Mouse (Mus musculus) hindbrain, postnatal 0 days (tissue): ENCODE data around the gene Sp9. TPM values are rescaled to one million over a fixed set of nuclear protein-coding genes. Genes with fewer than 3 reads are reported as not detected.
A peak's percentile ranks its signal among the peaks of the same experiment; 100 is the strongest.

Source experiments
- ATAC-seq: fragments of 200-750 bp; cut with Nextera tagmentation; 2 replicates; pipeline ENCODE4 v1.8.0; 2017; ENCODE audit warnings: mild to moderate bottlenecking, moderate TSS enrichment, moderate library complexity
- DNase-seq: peaks from one replicate; pipeline ENCODE4 v3.0.0-alpha.2; 2015; ENCODE audit warnings: low spot score
- H3K27ac ChIP-seq: fragments of 300-500 bp; sonication (generic); 2 replicates; pipeline ENCODE4 v1.5.1; 2014; ENCODE audit warnings: mild to moderate bottlenecking
- H3K27me3 ChIP-seq: fragments of 300-500 bp; sonication (generic); 2 replicates; pipeline ENCODE4 v1.6.1; 2014; ENCODE audit warnings: low read length, mixed read lengths; ENCODE audit not compliant: insufficient read depth
- H3K36me3 ChIP-seq: fragments of 300-500 bp; sonication (generic); 2 replicates; pipeline ENCODE4 v1.6.1; 2014; ENCODE audit warnings: low read length, mixed read lengths; ENCODE audit not compliant: insufficient read depth
- H3K4me1 ChIP-seq: fragments of 300-500 bp; sonication (generic); 2 replicates; pipeline ENCODE4 v1.6.1; 2014; ENCODE audit warnings: antibody characterized with exemption, low read length, mixed read lengths; ENCODE audit not compliant: insufficient read depth
- H3K4me2 ChIP-seq: fragments of 300-500 bp; sonication (generic); 2 replicates; pipeline ENCODE4 v1.6.1; 2014; ENCODE audit warnings: low read depth, mild to moderate bottlenecking, low read length, moderate library complexity, mixed read lengths
- H3K4me3 ChIP-seq: fragments of 300-500 bp; sonication (generic); 2 replicates; pipeline ENCODE4 v1.5.1; 2014; ENCODE audit warnings: low read length
- H3K9ac ChIP-seq: fragments of 300-500 bp; sonication (generic); replicated peaks from 2 replicates; pipeline ENCODE4 v1.6.1; 2014; ENCODE audit warnings: mild to moderate bottlenecking, low read length, moderate library complexity, mixed read lengths
- H3K9me3 ChIP-seq: fragments of 300-500 bp; sonication (generic); 2 replicates; pipeline ENCODE4 v1.6.1; 2016; ENCODE audit warnings: low read length, mixed read lengths
- CTCF ChIP-seq: IDR thresholded peaks from 2 replicates; pipeline ENCODE4 v1.5.1; 2016; ENCODE audit warnings: antibody characterized with exemption, control low read depth, low read depth
- WGBS: fragments of 180-500 bp; shearing (Covaris S2); extraction: QIAGEN DNeasy Blood & Tissue Kit; methylation state at CpG from one replicate; pipeline ENCODE4 v1.1.7; 2014; 5-methylcytosine and 5-hydroxymethylcytosine counted together
- polyA plus RNA-seq: library from polyadenylated mRNA; unstranded; fragments of >200 nt; fragmentation: Nextera tagmentation; extraction: Ambion mirVana; gene quantifications from 2 replicates; pipeline ENCODE4 v1.2.1, GENCODE M21; 2015
- total RNA-seq: library from RNA; depleted of rRNA; stranded (reverse); fragments of >200 nt; gene quantifications from 2 replicates; pipeline ENCODE4 v1.2.3, GENCODE M21; 2014

Gene Sp9
- total and polyA plus RNA-seq, 2 experiments from 2014 or later: 0.63 to 1.7 TPM

DNA sequence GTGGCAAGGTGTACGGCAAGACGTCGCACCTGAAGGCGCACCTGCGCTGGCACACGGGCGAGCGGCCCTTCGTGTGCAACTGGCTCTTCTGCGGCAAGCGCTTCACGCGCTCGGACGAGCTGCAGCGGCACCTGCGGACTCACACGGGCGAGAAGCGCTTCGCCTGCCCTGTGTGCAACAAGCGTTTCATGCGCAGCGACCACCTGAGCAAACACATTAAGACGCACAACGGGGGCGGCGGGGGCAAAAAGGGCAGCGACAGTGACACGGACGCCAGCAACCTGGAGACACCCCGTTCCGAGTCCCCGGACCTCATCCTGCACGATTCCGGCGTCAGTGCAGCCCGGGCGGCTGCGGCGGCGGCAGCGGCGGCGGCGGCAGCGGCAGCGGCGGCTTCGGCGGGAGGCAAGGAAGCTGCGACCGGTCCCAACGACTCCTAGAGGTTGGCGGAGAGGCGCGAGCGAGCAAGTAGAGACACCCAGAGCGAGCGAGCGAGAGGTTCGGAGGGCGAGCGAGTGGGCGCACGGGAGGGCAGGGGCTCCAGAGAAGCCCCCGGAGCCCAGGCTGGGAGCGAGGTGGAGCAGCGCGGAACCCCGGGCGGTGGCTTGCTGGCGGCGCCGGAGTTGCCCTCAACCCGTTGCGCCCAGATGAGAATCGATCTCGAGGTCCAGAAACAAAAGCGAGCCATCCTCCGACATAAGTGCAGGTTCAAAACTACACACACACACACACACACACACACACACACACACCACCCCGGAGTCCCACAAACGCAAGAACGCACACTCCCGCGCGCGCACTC lies 2.6 kb downstream of the Sp9 start:
- ATAC-seq (no peak), DNase-seq (peak; percentile 38)
- H3K4me1 ChIP-seq: 0 out of 2 replicates have a peak, but pooled peaks cover 4% of the 10 kb centered on the region
- no peaks in the 10 kb centered on the region for H3K9me3 ChIP-seq
- no peak for TF ChIP-seq CTCF
- no peaks in the 10 kb centered on the region for H3K36me3 ChIP-seq
- 3% methylated on average over 73 of the region's 88 CpGs for WGBS
- peak overlapping the region; percentile 36 for H3K4me3 ChIP-seq
- peaks cover 55% of the 10 kb centered on the region for H3K27me3 ChIP-seq
- H3K4me2 ChIP-seq: peak overlapping the region; percentile 48
- no peak overlapping the region for H3K27ac ChIP-seq
- H3K9ac ChIP-seq: no peak overlapping the region

GRCm38 (mm10) chr2:73275261-73276040 lies 3.7 kb downstream of the Sp9 start:
- H3K4me1 ChIP-seq: 0 out of 2 replicates have a peak, but pooled peaks cover 4% of the 10 kb centered on the region
- no peak overlapping the region for H3K4me2 ChIP-seq
- H3K9me3 ChIP-seq: no peaks in the 10 kb centered on the region
- ATAC-seq (no peak), DNase-seq (peak; percentile 12)
- no peak for TF ChIP-seq CTCF
- 11% methylated on average over 8 of the region's 8 CpGs for WGBS
- H3K9ac ChIP-seq: no peak overlapping the region
- H3K27me3 ChIP-seq: peaks cover 59% of the 10 kb centered on the region
- H3K4me3 ChIP-seq: no peak overlapping the region
- H3K27ac ChIP-seq: no peak overlapping the region
- no peaks in the 10 kb centered on the region for H3K36me3 ChIP-seq

GRCm38 (mm10) chr2:73276141-73276571 lies 4.4 kb downstream of the Sp9 start:
- Histone ChIP-seq H3K27ac (no peak overlapping the region), H3K4me2 (no peak overlapping the region), H3K4me1 (0 out of 2 replicates have a peak, but pooled peaks cover 4% of the 10 kb centered on the region), H3K36me3 (no peaks in the 10 kb centered on the region), H3K9ac (no peak overlapping the region), H3K4me3 (no peak overlapping the region), H3K27me3 (peaks cover 59% of the 10 kb centered on the region), H3K9me3 (no peaks in the 10 kb centered on the region)
- WGBS: 2% methylated on average over 6 of the region's 6 CpGs
- TF ChIP-seq CTCF: no peak
- DNase-seq: peak; percentile 12
- ATAC-seq: no peak

DNA sequence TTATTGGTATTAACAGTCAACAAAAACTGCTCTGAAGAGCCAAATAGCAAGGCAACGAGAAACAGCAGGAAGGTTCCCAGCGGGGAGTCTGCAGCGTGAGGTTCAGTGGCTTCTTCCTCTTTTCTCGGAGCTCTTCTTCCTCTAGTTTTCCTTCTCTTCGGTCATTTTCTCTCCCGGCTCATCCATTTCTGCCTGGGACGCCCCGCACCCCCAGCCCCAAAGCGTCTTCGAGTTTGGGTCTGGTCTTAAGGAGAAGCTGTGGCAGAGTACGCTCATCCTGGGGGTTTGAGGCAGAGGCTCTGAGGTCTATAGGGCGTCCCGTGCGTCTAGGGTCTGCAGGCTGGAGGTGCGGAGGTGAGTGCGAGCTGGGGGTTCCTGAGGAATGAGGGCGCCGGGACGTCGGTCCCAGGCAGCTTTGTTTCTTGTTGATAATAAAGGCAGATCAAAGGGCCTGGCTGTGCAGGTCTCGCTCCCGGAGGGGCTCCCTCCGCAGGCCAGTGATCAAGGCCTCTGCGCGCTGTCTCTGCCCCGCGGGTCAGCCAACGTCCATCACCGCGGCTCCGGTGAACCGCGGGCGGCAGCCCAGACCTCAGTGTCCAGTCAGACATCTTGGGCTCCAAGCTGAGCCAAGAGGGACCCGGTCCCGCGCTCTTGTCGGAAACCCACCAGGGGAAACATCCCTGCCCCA lies 5.4 kb downstream of the Sp9 start:
- no peak for TF ChIP-seq CTCF
- Histone ChIP-seq H3K9me3 (no peaks in the 10 kb centered on the region), H3K27me3 (peaks cover 57% of the 10 kb centered on the region), H3K4me3 (0 out of 2 replicates have a peak overlapping the region, but pooled peaks have one; percentile 7), H3K4me1 (0 out of 2 replicates have a peak, but pooled peaks cover 4% of the 10 kb centered on the region), H3K9ac (no peak overlapping the region), H3K27ac (no peak overlapping the region), H3K4me2 (peak overlapping the region; percentile 13; the same call in 1 of the 2 replicates), H3K36me3 (no peaks in the 10 kb centered on the region)
- WGBS: 3% methylated on average over 38 of the region's 38 CpGs
- ATAC-seq (no peak), DNase-seq (peak; percentile 16)

DNA sequence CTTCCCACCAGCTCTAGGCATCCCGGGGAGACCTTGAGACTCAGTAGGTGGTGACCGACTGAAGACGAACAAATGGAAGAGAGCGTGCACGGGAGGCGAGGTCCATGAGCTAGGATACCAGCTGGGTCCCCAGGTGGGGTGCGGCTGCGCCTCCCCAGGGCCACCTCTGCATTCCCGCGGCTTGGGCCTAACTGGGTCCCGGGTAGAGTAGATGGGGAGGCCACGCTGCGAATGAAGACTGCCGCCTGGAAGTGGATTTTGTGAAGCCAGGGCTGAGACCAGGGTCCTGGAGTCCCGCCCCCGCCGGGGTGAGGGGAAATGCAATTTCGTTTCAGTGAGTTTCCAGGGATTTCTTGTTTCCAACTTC lies 6.0 kb downstream of the Sp9 start:
- no peak overlapping the region for H3K9ac ChIP-seq
- no peak overlapping the region for H3K4me3 ChIP-seq
- peak overlapping the region; percentile 13; the same call in 1 of the 2 replicates for H3K4me2 ChIP-seq
- ATAC-seq: no peak
- WGBS: 5% methylated on average over 18 of the region's 18 CpGs
- no peaks in the 10 kb centered on the region for H3K9me3 ChIP-seq
- H3K27me3 ChIP-seq: peaks cover 57% of the 10 kb centered on the region
- 0 out of 2 replicates have a peak, but pooled peaks cover 4% of the 10 kb centered on the region for H3K4me1 ChIP-seq
- TF ChIP-seq CTCF: no peak
- no peak overlapping the region for H3K27ac ChIP-seq
- no peaks in the 10 kb centered on the region for H3K36me3 ChIP-seq
- DNase-seq: peak; percentile 5

DNA sequence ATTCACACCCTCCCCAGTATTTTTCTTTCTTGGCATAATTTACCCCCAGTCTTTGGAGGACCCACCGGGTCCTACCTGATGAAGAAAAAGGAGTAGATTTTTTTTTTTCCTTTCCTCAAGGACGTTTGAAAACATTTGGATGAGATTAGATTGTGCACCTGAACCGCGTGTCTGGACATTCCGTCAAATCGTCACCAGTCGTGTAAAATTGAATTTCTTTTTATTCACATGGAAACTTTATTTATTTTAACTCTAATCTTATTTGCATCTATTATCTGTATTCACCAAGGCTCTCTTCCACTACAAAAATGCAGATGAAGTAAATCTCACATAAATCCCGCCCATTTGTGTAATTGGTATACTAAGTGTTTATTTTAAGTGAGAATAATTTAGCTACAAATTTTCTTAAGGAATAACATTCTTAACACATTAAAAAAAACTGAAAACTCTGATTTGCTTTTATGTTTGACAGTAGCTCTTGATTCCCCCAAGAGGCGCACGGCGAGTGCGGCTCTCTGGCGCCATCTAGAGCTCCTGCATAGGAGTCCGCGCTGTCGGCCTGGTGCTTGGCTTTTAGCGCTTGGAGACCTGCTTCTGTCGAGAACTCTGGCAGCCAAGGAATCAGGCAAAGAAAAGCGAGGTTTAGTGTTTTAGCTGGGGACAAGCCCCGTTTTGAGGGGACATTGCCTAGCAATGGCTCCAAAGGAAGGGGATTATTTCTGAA lies 6.6 kb downstream of the Sp9 start:
- no peak overlapping the region for H3K27ac ChIP-seq
- ATAC-seq (peak; percentile 77; the same call in 1 of the 2 replicates), DNase-seq (peak; percentile 95)
- peak overlapping the region; percentile 25; the same call in 1 of the 2 replicates for H3K4me2 ChIP-seq
- H3K4me3 ChIP-seq: no peak overlapping the region
- H3K36me3 ChIP-seq: no peaks in the 10 kb centered on the region
- 0 out of 2 replicates have a peak, but pooled peaks cover 4% of the 10 kb centered on the region for H3K4me1 ChIP-seq
- H3K9ac ChIP-seq: no peak overlapping the region
- 2% methylated on average over 20 of the region's 20 CpGs for WGBS
- peak; percentile 93 for TF ChIP-seq CTCF
- peaks cover 56% of the 10 kb centered on the region for H3K27me3 ChIP-seq
- H3K9me3 ChIP-seq: no peaks in the 10 kb centered on the region
